Comparison of ENCODE assay signal across 8 mouse cellular contexts in genomic region chr15:97844037-97845034, GRCm38 (mm10). TPM values are rescaled to one million over a fixed set of nuclear protein-coding genes. Genes with fewer than 3 reads are reported as not detected.
A peak's percentile ranks its signal among the peaks of the same experiment; 100 is the strongest.
DNase-seq lines count a peak whose midpoint lies in the region; ATAC-seq lines count a peak whose summit lies in the region.

TSS of gene Hdac7 (minus strand) at chr15:97844502.

- 74% methylated on average over 19 of the region's 19 CpGs for WGBS in neural tube, embryonic 11.5 days
- 73% methylated on average over 19 of the region's 19 CpGs for WGBS in embryonic facial prominence, embryonic 15.5 days
- 68% methylated on average over 19 of the region's 19 CpGs for WGBS in limb, embryonic 11.5 days

- no peak for DNase-seq in neural tube, embryonic 11.5 days (ENCODE audit: low spot score)
- DNase-seq in neural tube, embryonic 10.5 days (ENCODE audit: extremely low spot score, low spot score) = no peak
- DNase-seq in heart, postnatal 10 days = no peak
- no peak for DNase-seq in limb, embryonic 11.5 days (ENCODE audit: low spot score)
- DNase-seq in naive thymus-derived CD4-positive, alpha-beta T cell, adult 2 months (ENCODE audit: low read depth) = peak; percentile 38
- no peak for DNase-seq in urinary bladder, adult 18-20 months (ENCODE audit: low spot score in 2 of 2)
- DNase-seq in adipocyte (ENCODE audit: low spot score) = no peak

- no peaks in the 10 kb centered on the region for H3K27me3 ChIP-seq in neural tube, embryonic 11.5 days (ENCODE audit: control insufficient read depth, insufficient read depth, low read length)
- no peaks in the 10 kb centered on the region for H3K27me3 ChIP-seq in embryonic facial prominence, embryonic 15.5 days
- no peaks in the 10 kb centered on the region for H3K27me3 ChIP-seq in limb, embryonic 11.5 days (ENCODE audit: control insufficient read depth, insufficient read depth, low read length)

- H3K9ac ChIP-seq in neural tube, embryonic 11.5 days (ENCODE audit: low read length) = no peak within 1 kb of the TSS
- no peak within 1 kb of the TSS for H3K9ac ChIP-seq in embryonic facial prominence, embryonic 15.5 days
- no peak within 1 kb of the TSS for H3K9ac ChIP-seq in limb, embryonic 11.5 days (ENCODE audit: low read length)

- no peaks in the 10 kb centered on the region for H3K9me3 ChIP-seq in neural tube, embryonic 11.5 days (ENCODE audit: control insufficient read depth, low read length)
- no peaks in the 10 kb centered on the region for H3K9me3 ChIP-seq in embryonic facial prominence, embryonic 15.5 days (replicated peaks)
- H3K9me3 ChIP-seq in limb, embryonic 11.5 days (ENCODE audit: control insufficient read depth, low read length) = no peaks in the 10 kb centered on the region

- intact Hi-C loops in heart, postnatal 10 days (cut with DNase I) = no loop called here

- no peaks in the 10 kb centered on the region for H3K36me3 ChIP-seq in neural tube, embryonic 11.5 days (ENCODE audit: control insufficient read depth, insufficient read depth, low read length)
- no peaks in the 10 kb centered on the region for H3K36me3 ChIP-seq in embryonic facial prominence, embryonic 15.5 days
- no peaks in the 10 kb centered on the region for H3K36me3 ChIP-seq in limb, embryonic 11.5 days (ENCODE audit: control insufficient read depth, insufficient read depth, low read length)

- H3K27ac ChIP-seq in neural tube, embryonic 11.5 days (ENCODE audit: low read depth, low read length) = no peak within 1 kb of the TSS
- no peak within 1 kb of the TSS for H3K27ac ChIP-seq in embryonic facial prominence, embryonic 15.5 days (replicated peaks)
- H3K27ac ChIP-seq in limb, embryonic 11.5 days (replicated peaks; ENCODE audit: low read depth, low read length) = no peak within 1 kb of the TSS

- H3K4me2 ChIP-seq in neural tube, embryonic 11.5 days (ENCODE audit: low read depth) = no peak within 1 kb of the TSS
- no peak within 1 kb of the TSS for H3K4me2 ChIP-seq in embryonic facial prominence, embryonic 15.5 days (replicated peaks)
- H3K4me2 ChIP-seq in limb, embryonic 11.5 days (ENCODE audit: low read depth, severe bottlenecking) = no peak within 1 kb of the TSS

- ATAC-seq in neural tube, embryonic 11.5 days (ENCODE audit: insufficient read depth, low FRiP score, low TSS enrichment) = no peak
- ATAC-seq in embryonic facial prominence, embryonic 15.5 days (ENCODE audit: insufficient number of reproducible peaks, low FRiP score, low TSS enrichment, low read depth) = no peak
- no peak for ATAC-seq in limb, embryonic 11.5 days (ENCODE audit: insufficient number of reproducible peaks, low FRiP score, low TSS enrichment, low read depth)

- no peak within 1 kb of the TSS for H3K4me3 ChIP-seq in neural tube, embryonic 11.5 days (ENCODE audit: low read depth, low read length)
- H3K4me3 ChIP-seq in embryonic facial prominence, embryonic 15.5 days (replicated peaks) = no peak within 1 kb of the TSS
- no peak within 1 kb of the TSS for H3K4me3 ChIP-seq in limb, embryonic 11.5 days (ENCODE audit: low read depth, low read length)

- no peaks in the 10 kb centered on the region for H3K4me1 ChIP-seq in neural tube, embryonic 11.5 days (ENCODE audit: control insufficient read depth, insufficient read depth, low read length)
- H3K4me1 ChIP-seq in embryonic facial prominence, embryonic 15.5 days = peaks cover 21% of the 10 kb centered on the region
- peaks cover 11% of the 10 kb centered on the region for H3K4me1 ChIP-seq in limb, embryonic 11.5 days (ENCODE audit: control insufficient read depth, insufficient read depth, low read length)

RNA-seq across cellular contexts. Expression of gene Hdac7, which starts in this region (rescaled TPM):
- polyA plus RNA-seq in neural tube, embryonic 11.5 days (2014; fragmentation: Nextera tagmentation; extraction: Ambion mirVana) = 21.0 and 23.2 TPM in 2 replicates
- 37.6 and 37.9 TPM in 2 replicates for polyA plus RNA-seq in embryonic facial prominence, embryonic 15.5 days (2015; fragmentation: Nextera tagmentation; extraction: Ambion mirVana)
- total RNA-seq in heart, postnatal 10 days (2021) = 10 to 100 TPM; 57.9 to 59.4 TPM
- polyA plus RNA-seq in limb, embryonic 11.5 days (2014; fragmentation: Nextera tagmentation; extraction: Ambion mirVana) = 25.4 and 26.8 TPM in 2 replicates
